Mouse (Mus musculus): ENCODE measurements around the gene Focad.

- TF ChIP-seq EP300 (optimal IDR thresholded peaks at IDR 0.05) (no peak), CTCF (IDR thresholded peaks at IDR 0.05; ENCODE audit: low read depth) (no peak)
These were observed 13.0 kb upstream of the Focad start for GRCm38 (mm10) chr4:88081417-88081816.
